19 mouse cellular contexts compared by ENCODE assay signal in genomic region chr15:88745347-88745746, GRCm38 (mm10). TPM values are rescaled to one million over a fixed set of nuclear protein-coding genes. Genes with fewer than 3 reads are reported as not detected.
A peak's percentile ranks its signal among the peaks of the same experiment; 100 is the strongest.
DNase-seq lines count a peak whose midpoint lies in the region; ATAC-seq and TF ChIP-seq lines count a peak whose summit lies in the region.
"Had no signal": no experiment of that assay in that cellular context is flagged by ENCODE, and none has a peak within 500 bp of the region (broad histone marks: within the 10 kb centered on the region; RNA-seq: fewer than 3 reads in every experiment).

No protein-coding gene starts in this region.

- ATAC-seq in stomach, postnatal 0 days (ENCODE audit: low FRiP score, low TSS enrichment): peak; percentile 75

- WGBS in stomach, postnatal 0 days: 65% methylated on average over 3 of the region's 3 CpGs

- H3K36me3 ChIP-seq in stomach, postnatal 0 days (ENCODE audit: control insufficient read depth, insufficient read depth, low read length): no peaks in the 10 kb centered on the region
- H3K36me3 ChIP-seq: embryonic facial prominence, embryonic 12.5 days; heart, embryonic 15.5 days; hindbrain, embryonic 10.5 days; limb, embryonic 10.5 days; liver, embryonic 15.5 days had no signal

- H3K9me3 ChIP-seq in stomach, postnatal 0 days (ENCODE audit: control insufficient read depth, low read length): no peaks in the 10 kb centered on the region
- H3K9me3 ChIP-seq: embryonic facial prominence, embryonic 12.5 days; heart, embryonic 15.5 days; hindbrain, embryonic 10.5 days; limb, embryonic 10.5 days; liver, embryonic 15.5 days had no signal

- H3K4me2 ChIP-seq in stomach, postnatal 0 days (replicated peaks; ENCODE audit: low read depth): no peak overlapping the region
- H3K4me2 ChIP-seq: embryonic facial prominence, embryonic 12.5 days; heart, embryonic 15.5 days; liver, embryonic 15.5 days had no signal

- no peak for TF ChIP-seq EP300 in stomach, postnatal 0 days (optimal IDR thresholded peaks at IDR 0.05)

- H3K4me3 ChIP-seq in stomach, postnatal 0 days (ENCODE audit: low read depth, low read length): no peak overlapping the region
- H3K4me3 ChIP-seq: embryonic facial prominence, embryonic 12.5 days; heart, embryonic 15.5 days; hindbrain, embryonic 10.5 days; limb, embryonic 10.5 days; liver, embryonic 15.5 days had no signal

- H3K27me3 ChIP-seq in stomach, postnatal 0 days (ENCODE audit: control insufficient read depth, insufficient read depth, low read length): no peaks in the 10 kb centered on the region
- H3K27me3 ChIP-seq: embryonic facial prominence, embryonic 12.5 days; heart, embryonic 15.5 days had no signal

- peak; percentile 42 for DNase-seq in kidney, postnatal 14 days
- no peak for DNase-seq in kidney, adult 18-20 months
- DNase-seq in adipocyte (ENCODE audit: low spot score): peak; percentile 39
- DNase-seq in kidney, postnatal 36 days: peak; percentile 38 to 73
- no peak for DNase-seq in stomach, postnatal 0 days (ENCODE audit: low spot score)
- no peak for DNase-seq in frontal cortex, postnatal 36 days (ENCODE audit: low spot score in 2 of 2)
- DNase-seq in right cerebral cortex, adult 18-20 months: no peak
- DNase-seq: adrenal gland, postnatal 25 days; cerebellum, postnatal 25 days; gastrocnemius, postnatal 36 days; layer of hippocampus, postnatal 36 days; midbrain, embryonic 14.5 days; right cerebral cortex, postnatal 14 days; thymus, adult 18-20 months had no signal

- no peaks in the 10 kb centered on the region for H3K4me1 ChIP-seq in stomach, postnatal 0 days (replicated peaks; ENCODE audit: control insufficient read depth, insufficient read depth)
- H3K4me1 ChIP-seq: embryonic facial prominence, embryonic 12.5 days; heart, embryonic 15.5 days had no signal

- no peak overlapping the region for H3K9ac ChIP-seq in stomach, postnatal 0 days (ENCODE audit: low read length)
- H3K9ac ChIP-seq: embryonic facial prominence, embryonic 12.5 days; heart, embryonic 15.5 days; liver, embryonic 15.5 days had no signal

- TF ChIP-seq CTCF in stomach, postnatal 0 days (IDR thresholded peaks at IDR 0.05; ENCODE audit: low read depth): no peak

- H3K27ac ChIP-seq in stomach, postnatal 0 days (replicated peaks): no peak overlapping the region
- H3K27ac ChIP-seq: embryonic facial prominence, embryonic 12.5 days; heart, embryonic 15.5 days; hindbrain, embryonic 10.5 days; limb, embryonic 10.5 days; liver, embryonic 15.5 days had no signal

RNA-seq across cellular contexts. Expression of gene Zbed4, which starts 6.1 kb away (rescaled TPM):
- 3.7 and 3.9 TPM in 2 replicates for polyA plus RNA-seq in stomach, postnatal 0 days (2015; fragmentation: Nextera tagmentation; extraction: Ambion mirVana)

RNA-seq across cellular contexts. Expression of gene Brd1, which starts 11.3 kb away (rescaled TPM):
- polyA plus RNA-seq in stomach, postnatal 0 days (2015; fragmentation: Nextera tagmentation; extraction: Ambion mirVana): 10.4 and 10.8 TPM in 2 replicates

Comparison
In these comparisons a context has a peak if more than half of its experiments do, and no peak if none do; other contexts are left out.
1. DNase-seq: peak in kidney, postnatal 14 days (single experiment), adipocyte (single experiment) and kidney, postnatal 36 days (2 of 2); none in kidney, adult 18-20 months (single experiment), stomach, postnatal 0 days (single experiment), frontal cortex, postnatal 36 days (0 of 2) and right cerebral cortex, adult 18-20 months (single experiment).